Mouse (Mus musculus): ENCODE results near the gene Slc6a9. TPM values are rescaled to one million over a fixed set of nuclear protein-coding genes. Genes with fewer than 3 reads are reported as not detected.

Gene Slc6a9
- polyA plus RNA-seq (2012; rRNA removed), result 41.1 and 41.5 TPM in 2 replicates

DNA sequence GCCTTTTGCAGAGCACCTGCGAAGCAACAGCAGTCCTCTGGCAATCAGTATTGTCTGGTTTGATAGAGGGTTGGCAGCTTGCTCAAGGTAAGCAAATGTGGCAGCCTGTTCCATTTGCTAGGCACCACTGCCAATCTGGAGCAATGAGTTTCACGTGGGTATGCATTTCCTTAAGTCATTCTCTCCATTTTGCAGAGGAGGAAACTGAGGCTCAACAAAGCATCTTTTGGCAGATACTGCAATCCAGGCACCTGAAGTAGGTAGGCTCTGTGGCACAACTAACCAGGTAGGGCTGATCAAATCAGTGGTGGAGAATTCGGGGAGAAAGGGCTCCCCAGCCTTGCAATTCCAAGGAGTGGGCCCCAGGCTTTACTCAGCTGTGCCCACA, at the start of gene Slc6a9:
Gene Slc6a9, plus strand, starts transcription at position 50 of the 388 bp plus-strand sequence.

DNA sequence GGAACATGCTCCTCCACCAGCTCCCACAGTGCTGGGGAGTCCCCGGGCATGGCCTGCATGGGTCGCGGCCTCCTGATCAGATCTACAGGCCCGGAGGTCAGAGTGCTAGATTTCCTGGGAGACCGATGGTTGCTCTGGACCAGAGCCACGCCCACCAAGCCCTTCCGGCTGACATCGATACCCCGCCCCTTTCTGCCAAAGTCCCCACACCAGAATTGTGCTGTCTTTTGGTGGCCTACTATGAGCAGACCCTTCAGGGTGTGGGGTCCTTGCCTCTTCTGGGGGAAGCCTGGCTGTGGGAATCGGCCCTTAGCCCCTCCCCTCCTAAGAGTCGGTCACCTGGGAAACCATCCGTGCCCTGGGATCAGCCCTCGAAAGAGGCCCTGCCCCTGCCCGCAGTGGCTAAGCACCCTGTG, 38.2 kb downstream of the Slc6a9 start, which contains the start of gene Ccdc24:
Gene Ccdc24, minus strand, starts transcription at position 87 of the 416 bp plus-strand sequence.

DNA sequence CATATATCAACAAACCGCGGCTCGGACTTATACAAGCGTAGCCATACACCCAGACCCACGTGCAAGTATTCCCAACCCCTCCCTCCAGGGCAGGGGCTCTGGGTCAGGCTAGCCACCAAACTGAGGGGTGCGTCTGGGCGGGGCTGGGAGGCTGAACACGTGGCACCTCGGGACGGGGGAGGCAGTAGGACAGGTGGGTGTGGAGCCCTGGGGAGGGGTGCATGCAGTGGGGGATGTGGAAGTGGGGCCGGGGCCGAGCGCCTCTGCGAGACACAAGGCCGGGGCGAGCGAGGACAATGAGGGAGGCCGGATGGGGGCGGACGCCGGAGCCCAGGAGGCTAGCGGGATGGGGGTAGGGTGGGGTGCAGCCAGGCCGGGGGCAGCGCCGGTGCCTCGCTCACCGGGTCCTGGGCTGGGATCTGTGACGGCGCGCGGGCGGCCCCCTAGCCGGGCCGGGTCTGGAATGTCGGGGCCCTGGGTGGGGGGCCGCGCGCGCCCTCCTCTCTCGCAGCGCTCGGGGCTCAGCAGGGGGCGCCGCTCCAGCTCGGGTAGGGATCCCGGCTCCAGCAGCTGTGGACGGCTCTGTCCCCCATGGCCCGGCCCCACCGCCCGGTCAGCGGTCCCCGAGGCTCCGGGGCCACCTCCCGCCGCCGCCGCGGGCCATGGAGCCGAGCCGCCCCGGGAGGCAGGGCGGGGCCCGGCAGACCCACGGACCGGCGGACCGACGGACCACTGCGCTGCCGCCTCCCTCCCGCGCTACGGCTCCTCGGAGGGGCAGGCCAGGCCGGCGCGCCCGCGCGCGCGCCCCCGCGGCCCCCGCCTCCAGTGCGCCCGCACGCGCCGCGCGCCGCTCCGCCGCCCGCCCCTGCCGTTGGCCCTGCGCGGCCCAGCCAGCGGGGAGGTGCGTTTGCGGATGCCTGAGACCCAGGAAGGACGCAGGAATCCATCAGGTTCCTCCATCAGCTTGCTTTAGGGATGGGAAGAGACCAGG, 48.7 kb downstream of the Slc6a9 start, which contains the start of gene B4galt2:
Gene B4galt2, minus strand, starts transcription at position 787 of the 991 bp plus-strand sequence.

DNA sequence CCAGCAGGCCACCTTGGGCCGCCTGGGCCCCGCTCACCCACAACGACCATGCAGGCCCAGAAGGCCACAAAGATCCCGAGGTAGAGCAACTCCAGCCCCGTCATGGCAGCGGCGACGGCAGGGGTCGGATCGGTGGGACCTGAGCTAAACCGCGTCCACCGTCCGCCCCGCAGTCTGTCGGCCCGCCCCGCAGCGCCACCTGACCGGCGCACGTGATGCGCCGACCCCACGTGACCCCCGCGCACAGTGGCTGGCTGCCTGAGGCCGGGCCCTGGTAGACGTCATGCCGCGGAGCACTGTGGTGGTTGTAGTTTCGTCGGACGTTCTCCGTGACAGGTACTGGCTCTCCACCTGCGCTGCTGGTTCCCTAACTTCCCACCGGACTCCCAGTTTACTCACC, 52.8 kb downstream of the Slc6a9 start, which contains the start of gene Atp6v0b:
Gene Atp6v0b, minus strand, starts transcription at position 201 of the 400 bp plus-strand sequence.

DNA sequence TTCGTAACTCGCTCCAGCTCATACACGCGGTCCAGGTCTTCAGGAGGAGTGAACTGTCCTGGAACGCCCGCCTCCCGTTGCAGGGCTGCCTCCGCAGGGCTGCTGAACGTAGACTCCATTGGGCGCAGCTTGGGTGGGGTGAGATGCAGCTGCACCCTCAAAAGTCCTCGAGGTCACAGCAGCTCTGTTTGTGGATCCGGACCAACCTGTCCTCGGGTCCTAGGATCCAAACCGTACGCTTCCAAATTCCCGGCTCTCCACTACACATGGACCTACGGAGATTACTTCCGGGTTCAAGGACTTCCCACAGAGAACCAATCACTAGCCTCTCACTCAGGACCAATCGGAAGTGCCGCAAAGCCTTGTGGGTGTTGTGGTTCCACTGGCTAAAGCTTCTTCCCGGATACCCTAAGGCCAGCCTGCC, 57.4 kb downstream of the Slc6a9 start, which contains the start of gene Dph2:
Gene Dph2, minus strand, starts transcription at position 295 of the 424 bp plus-strand sequence.

DNA sequence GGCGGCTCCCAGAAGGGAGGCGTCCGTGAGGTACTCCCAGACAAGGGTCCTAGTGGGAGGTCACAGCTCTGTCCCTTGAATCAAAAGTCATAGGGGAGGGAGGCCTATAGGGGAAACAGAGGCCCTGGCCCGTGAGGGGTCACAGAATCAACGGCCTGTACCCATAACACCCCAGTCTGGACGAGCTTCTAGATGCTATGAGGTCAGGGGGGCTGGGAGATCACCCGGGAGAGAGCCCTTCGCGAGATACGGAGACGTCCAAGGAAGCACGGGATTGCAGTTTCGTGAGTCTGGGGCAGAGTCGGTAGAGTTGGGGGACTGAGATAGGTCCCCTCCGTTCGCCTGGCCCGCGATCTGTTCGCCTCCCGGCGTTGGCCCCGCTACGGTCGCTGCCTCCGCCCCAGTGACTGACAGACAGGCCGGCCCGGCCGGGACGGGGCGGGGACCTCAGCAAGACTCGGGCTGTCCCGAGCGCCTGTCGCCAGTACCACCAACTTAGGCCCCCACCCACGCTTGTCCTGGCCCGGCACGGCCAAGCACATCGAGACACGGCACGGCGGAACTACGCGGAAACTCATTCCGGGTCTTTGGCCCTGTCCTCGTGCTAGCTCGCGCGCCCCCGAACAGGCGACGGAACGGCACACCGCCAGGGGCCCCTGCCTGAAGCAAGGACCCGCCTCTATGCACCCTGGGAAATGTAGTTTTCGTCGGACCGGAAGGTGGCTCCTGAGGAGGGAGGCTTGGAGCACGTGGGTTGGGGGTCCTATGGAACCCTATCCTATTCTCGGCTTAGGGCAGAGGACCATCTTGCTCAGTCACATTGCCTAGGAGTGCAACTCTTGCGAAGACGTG, 80.5 kb downstream of the Slc6a9 start, which contains the start of gene Ipo13:
Gene Ipo13, minus strand, starts transcription at position 409 of the 852 bp plus-strand sequence.

Other genes with a start within 250 kb of the Slc6a9 start
- gene Dmap1, start 152.2 kb upstream of the Slc6a9 start, polyA plus RNA-seq (2012; rRNA removed), result 16.2 and 17.8 TPM in 2 replicates
- gene Gm12845, start 110.1 kb upstream of the Slc6a9 start, polyA plus RNA-seq (2012; rRNA removed), result not detected in 2 replicates
- 0.12 TPM in 1 of 2 replicates, not detected in the other for gene Klf17, start 68.9 kb upstream of the Slc6a9 start, polyA plus RNA-seq (2012; rRNA removed)
- 1.5 and 1.6 TPM in 2 replicates for gene Ccdc24, start 38.1 kb downstream of the Slc6a9 start, polyA plus RNA-seq (2012; rRNA removed)
- gene B4galt2, start 49.0 kb downstream of the Slc6a9 start, polyA plus RNA-seq (2012; rRNA removed), result 22.7 and 25.1 TPM in 2 replicates
- 433 and 669 TPM in 2 replicates for gene Atp6v0b, start 52.8 kb downstream of the Slc6a9 start, polyA plus RNA-seq (2012; rRNA removed)
- gene Dph2, start 57.5 kb downstream of the Slc6a9 start, polyA plus RNA-seq (2012; rRNA removed), result 12.2 and 13.1 TPM in 2 replicates
- gene Ipo13, start 80.5 kb downstream of the Slc6a9 start, polyA plus RNA-seq (2012; rRNA removed), result 47.9 and 48.4 TPM in 2 replicates
- 6.6 and 6.8 TPM in 2 replicates for gene Artn, start 95.3 kb downstream of the Slc6a9 start, polyA plus RNA-seq (2012; rRNA removed)

Measured in colon, adult 2 months (tissue).